Mouse (Mus musculus): ENCODE data around the gene Itgax. TPM values are rescaled to one million over a fixed set of nuclear protein-coding genes. Genes with fewer than 3 reads are reported as not detected.

The Itgax gene
- polyA plus RNA-seq, 1 experiment from 2014 or later, result 0.05 TPM

GRCm38 (mm10) chr7:128180126-128180525 is 50.8 kb downstream of the Itgax start:
- Histone ChIP-seq H3K9me3 (no peaks in the 10 kb centered on the region), H3K27ac (no peak overlapping the region), H3K4me3 (no peak overlapping the region), H3K36me3 (no peaks in the 10 kb centered on the region), H3K27me3 (ENCODE audit: insufficient read depth, poor library complexity, severe bottlenecking) (no peaks in the 10 kb centered on the region), H3K4me1 (no peaks in the 10 kb centered on the region)
- no peak for DNase-seq (ENCODE audit: low spot score)
- 71% methylated on average over 7 of the region's 7 CpGs for WGBS

DNA sequence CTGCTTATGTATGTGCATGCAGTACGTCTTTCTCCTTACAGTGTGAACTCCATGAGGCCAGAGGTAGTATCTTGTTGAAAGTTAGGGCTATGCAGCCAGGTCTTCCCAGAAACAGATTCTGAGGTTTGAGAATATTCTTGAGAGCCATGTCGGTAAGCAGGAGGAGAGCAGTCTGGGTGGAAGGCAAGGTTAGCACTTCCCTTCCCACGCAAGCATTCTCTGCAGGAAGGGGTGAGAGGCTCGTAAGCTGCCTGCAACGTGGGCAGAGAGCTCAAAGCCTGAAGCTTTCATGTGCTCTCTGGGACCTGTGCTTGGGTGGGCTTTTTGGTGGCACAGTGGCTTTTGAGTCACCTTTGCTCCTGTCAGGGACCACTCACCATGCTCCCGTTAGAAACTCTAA is 51.2 kb downstream of the Itgax start:
- H3K27me3 ChIP-seq (ENCODE audit: insufficient read depth, poor library complexity, severe bottlenecking), result no peaks in the 10 kb centered on the region
- no peaks in the 10 kb centered on the region for H3K4me1 ChIP-seq
- WGBS, result 65% methylated on average over 6 of the region's 6 CpGs
- H3K4me3 ChIP-seq, result no peak overlapping the region
- H3K9me3 ChIP-seq, result no peaks in the 10 kb centered on the region
- DNase-seq (ENCODE audit: low spot score), result no peak
- no peak overlapping the region for H3K27ac ChIP-seq
- H3K36me3 ChIP-seq, result no peaks in the 10 kb centered on the region

GRCm38 (mm10) chr7:128181691-128182090 is 52.3 kb downstream of the Itgax start:
- WGBS, result 87% methylated on average over 10 of the region's 10 CpGs
- Histone ChIP-seq H3K4me3 (no peak overlapping the region), H3K27me3 (ENCODE audit: insufficient read depth, poor library complexity, severe bottlenecking) (no peaks in the 10 kb centered on the region), H3K27ac (no peak overlapping the region), H3K9me3 (no peaks in the 10 kb centered on the region), H3K4me1 (no peaks in the 10 kb centered on the region), H3K36me3 (no peaks in the 10 kb centered on the region)
- no peak for DNase-seq (ENCODE audit: low spot score)

Other genes with a start within 250 kb of the Itgax start
- gene Prss53, start 238.6 kb upstream of the Itgax start, polyA plus RNA-seq (2016; fragmentation: Nextera tagmentation; extraction: Ambion mirVana), result 1.2 and 1.9 TPM in 2 replicates
- not detected in 2 replicates for gene Gm21974, start 234.1 kb upstream of the Itgax start, polyA plus RNA-seq (2016; fragmentation: Nextera tagmentation; extraction: Ambion mirVana)
- 81.7 and 89.4 TPM in 2 replicates for gene Vkorc1, start 233.9 kb upstream of the Itgax start, polyA plus RNA-seq (2016; fragmentation: Nextera tagmentation; extraction: Ambion mirVana)
- gene Bckdk, start 225.5 kb upstream of the Itgax start, polyA plus RNA-seq (2016; fragmentation: Nextera tagmentation; extraction: Ambion mirVana), result 143 and 176 TPM in 2 replicates
- gene Kat8, start 217.0 kb upstream of the Itgax start, polyA plus RNA-seq (2016; fragmentation: Nextera tagmentation; extraction: Ambion mirVana), result 31.0 and 39.7 TPM in 2 replicates
- gene Prss8, start 199.4 kb upstream of the Itgax start, polyA plus RNA-seq (2016; fragmentation: Nextera tagmentation; extraction: Ambion mirVana), result 2.3 and 8.9 TPM in 2 replicates
- 10.9 and 13.0 TPM in 2 replicates for gene Prss36, start 182.8 kb upstream of the Itgax start, polyA plus RNA-seq (2016; fragmentation: Nextera tagmentation; extraction: Ambion mirVana)
- gene Fus, start 162.1 kb upstream of the Itgax start, polyA plus RNA-seq (2016; fragmentation: Nextera tagmentation; extraction: Ambion mirVana), result 280 and 362 TPM in 2 replicates
- 27.8 and 35.5 TPM in 2 replicates for gene Pycard, start 135.7 kb upstream of the Itgax start, polyA plus RNA-seq (2016; fragmentation: Nextera tagmentation; extraction: Ambion mirVana)
- 0.40 and 1.2 TPM in 2 replicates for gene Trim72, start 125.6 kb upstream of the Itgax start, polyA plus RNA-seq (2016; fragmentation: Nextera tagmentation; extraction: Ambion mirVana)
- 0.06 and 0.25 TPM in 2 replicates for gene Itgam, start 66.9 kb upstream of the Itgax start, polyA plus RNA-seq (2016; fragmentation: Nextera tagmentation; extraction: Ambion mirVana)
- gene Gm49368, start 66.9 kb upstream of the Itgax start, polyA plus RNA-seq (2016; fragmentation: Nextera tagmentation; extraction: Ambion mirVana), result 0.09 TPM in 1 of 2 replicates, not detected in the other
- gene Itgad, start 24.8 kb downstream of the Itgax start, polyA plus RNA-seq (2016; fragmentation: Nextera tagmentation; extraction: Ambion mirVana), result not detected in 2 replicates
- gene Cox6a2, start 76.8 kb downstream of the Itgax start, polyA plus RNA-seq (2016; fragmentation: Nextera tagmentation; extraction: Ambion mirVana), result 258 and 459 TPM in 2 replicates
- gene Armc5, start 107.8 kb downstream of the Itgax start, polyA plus RNA-seq (2016; fragmentation: Nextera tagmentation; extraction: Ambion mirVana), result 16.6 and 17.5 TPM in 2 replicates
- gene 9130023H24Rik, start 108.5 kb downstream of the Itgax start, polyA plus RNA-seq (2016; fragmentation: Nextera tagmentation; extraction: Ambion mirVana), result 7.1 and 7.2 TPM in 2 replicates
- 144 and 202 TPM in 2 replicates for gene Tgfb1i1, start 117.3 kb downstream of the Itgax start, polyA plus RNA-seq (2016; fragmentation: Nextera tagmentation; extraction: Ambion mirVana)
- gene Slc5a2, start 136.1 kb downstream of the Itgax start, polyA plus RNA-seq (2016; fragmentation: Nextera tagmentation; extraction: Ambion mirVana), result 0.37 and 0.48 TPM in 2 replicates
- gene BC017158, start 168.6 kb downstream of the Itgax start, polyA plus RNA-seq (2016; fragmentation: Nextera tagmentation; extraction: Ambion mirVana), result 20.3 and 25.1 TPM in 2 replicates

All from heart, embryonic 10.5 days (tissue).